Mouse (Mus musculus) retina, embryonic 14.5 days (tissue): Measurements from ENCODE around the gene Zbtb20.

ENCODE experiments used
- DNase-seq: peaks from one replicate; pipeline ENCODE4 v3.0.0-alpha.2; 2015; ENCODE audit warnings: low spot score

Zbtb20 gene

GRCm38 (mm10) chr16:43454370-43454934, 578.8 kb downstream of the Zbtb20 start:
- DNase-seq, result no peak

- DNase-seq, result no peak
Measured at GRCm38 (mm10) chr16:43456446-43457172, 580.9 kb downstream of the Zbtb20 start.

- DNase-seq, result no peak
Measured at GRCm38 (mm10) chr16:43457814-43458213, 582.1 kb downstream of the Zbtb20 start.

- DNase-seq, result no peak
Measured at GRCm38 (mm10) chr16:43458726-43459223, 583.1 kb downstream of the Zbtb20 start.

- peak; percentile 8 for DNase-seq
Measured at GRCm38 (mm10) chr16:43461745-43462378, 586.2 kb downstream of the Zbtb20 start.

GRCm38 (mm10) chr16:43462470-43463455, 587.1 kb downstream of the Zbtb20 start:
- peak; percentile 52 for DNase-seq

GRCm38 (mm10) chr16:43463684-43464475, 588.2 kb downstream of the Zbtb20 start:
- DNase-seq, result peak; percentile 41

GRCm38 (mm10) chr16:43464476-43465080, 588.9 kb downstream of the Zbtb20 start:
- peak; percentile 16 for DNase-seq

- DNase-seq, result no peak
Measured at GRCm38 (mm10) chr16:43465368-43465839, 589.7 kb downstream of the Zbtb20 start.

- no peak for DNase-seq
Measured at GRCm38 (mm10) chr16:43465921-43466748, 590.5 kb downstream of the Zbtb20 start.

- DNase-seq, result no peak
Measured at GRCm38 (mm10) chr16:43466749-43467065, 591.0 kb downstream of the Zbtb20 start.

- no peak for DNase-seq
Measured at GRCm38 (mm10) chr16:43471060-43471459, 595.4 kb downstream of the Zbtb20 start.

GRCm38 (mm10) chr16:43474941-43475728, 599.5 kb downstream of the Zbtb20 start:
- no peak for DNase-seq

- DNase-seq, result no peak
Measured at GRCm38 (mm10) chr16:43476921-43477320, 601.2 kb downstream of the Zbtb20 start.

- no peak for DNase-seq
Measured at GRCm38 (mm10) chr16:43478352-43478751, 602.7 kb downstream of the Zbtb20 start.

- DNase-seq, result no peak
Measured at GRCm38 (mm10) chr16:43480532-43480931, 604.9 kb downstream of the Zbtb20 start.

- no peak for DNase-seq
Measured at GRCm38 (mm10) chr16:43482125-43482524, 606.4 kb downstream of the Zbtb20 start.

- no peak for DNase-seq
Measured at GRCm38 (mm10) chr16:43482738-43483137, 607.1 kb downstream of the Zbtb20 start.

GRCm38 (mm10) chr16:43484400-43484799, 608.7 kb downstream of the Zbtb20 start:
- DNase-seq, result no peak
